Mouse (Mus musculus): ENCODE results near the gene Fam155a.

DNA sequence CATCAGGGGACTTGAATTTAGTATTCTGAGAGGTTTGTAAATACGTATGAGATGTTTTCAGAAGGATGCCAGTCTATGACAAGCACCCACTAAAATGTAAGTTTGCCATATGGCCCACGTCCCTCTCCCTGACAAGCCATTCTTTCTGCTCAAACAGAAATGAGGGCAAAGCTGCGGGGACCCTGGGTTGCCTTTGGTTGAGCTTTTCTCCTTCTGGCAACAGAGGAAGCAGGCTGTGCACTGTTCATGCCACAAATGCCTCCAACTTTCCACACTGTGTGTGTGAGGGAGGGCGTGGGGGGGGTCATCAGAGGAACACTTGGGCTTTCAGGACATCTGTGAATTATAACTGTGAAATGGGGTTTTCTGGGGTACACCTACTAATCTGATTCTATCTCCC is 426.8 kb downstream of the Fam155a start:
- TF ChIP-seq EP300 (IDR thresholded peaks at IDR 0.05; ENCODE audit: low read depth) (no peak), CTCF (IDR thresholded peaks at IDR 0.05; ENCODE audit: low read depth) (no peak)
